Mouse (Mus musculus): ENCODE measurements around the gene Zfp322a. TPM values are rescaled to one million over a fixed set of nuclear protein-coding genes. Genes with fewer than 3 reads are reported as not detected.
"Not testable (repeated sequence)": the region's sequence is repeated elsewhere in the genome, so short reads cannot be mapped to it uniquely, and the experiment has no call there.

Gene Zfp322a
- 10 to 100 TPM; 12.3 to 15.4 (median 14.7) TPM for total RNA-seq (2022)

GRCm38 (mm10) chr13:23368583-23369420, at the start of gene Zfp322a:
Gene Zfp322a, minus strand, starts transcription at chr13:23369208.
- DNase-seq (ENCODE audit: low spot score): peak; percentile 97

GRCm38 (mm10) chr13:23412630-23413521, 43.9 kb upstream of the Zfp322a start:
- DNase-seq (ENCODE audit: low spot score): no peak

GRCm38 (mm10) chr13:23412211-23412629, 43.2 kb upstream of the Zfp322a start:
- no peak for DNase-seq (ENCODE audit: low spot score)

GRCm38 (mm10) chr13:23411311-23412210, 42.6 kb upstream of the Zfp322a start:
- DNase-seq (ENCODE audit: low spot score): no peak

GRCm38 (mm10) chr13:23410632-23411031, 41.6 kb upstream of the Zfp322a start:
- no peak for DNase-seq (ENCODE audit: low spot score)

- no peak for DNase-seq (ENCODE audit: low spot score)
Measured at GRCm38 (mm10) chr13:23402626-23403025, 33.6 kb upstream of the Zfp322a start.

- DNase-seq (ENCODE audit: low spot score): peak; percentile 83
Measured at GRCm38 (mm10) chr13:23401683-23402527, 32.9 kb upstream of the Zfp322a start.

GRCm38 (mm10) chr13:23400771-23401682, 32.0 kb upstream of the Zfp322a start:
- no peak for DNase-seq (ENCODE audit: low spot score)

GRCm38 (mm10) chr13:23396913-23397312, 27.9 kb upstream of the Zfp322a start:
- not testable (repeated sequence) for DNase-seq (ENCODE audit: low spot score)

GRCm38 (mm10) chr13:23396246-23396703, 27.3 kb upstream of the Zfp322a start:
- no peak for DNase-seq (ENCODE audit: low spot score)

- DNase-seq (ENCODE audit: low spot score): no peak
Measured at GRCm38 (mm10) chr13:23395301-23396245, 26.6 kb upstream of the Zfp322a start.

GRCm38 (mm10) chr13:23387548-23387947, 18.5 kb upstream of the Zfp322a start:
- no peak for DNase-seq (ENCODE audit: low spot score)

- DNase-seq (ENCODE audit: low spot score): no peak
Measured at GRCm38 (mm10) chr13:23383127-23383526, 14.1 kb upstream of the Zfp322a start.

- peak; percentile 18 for DNase-seq (ENCODE audit: low spot score)
Measured at GRCm38 (mm10) chr13:23372433-23372832, 3.4 kb upstream of the Zfp322a start.

GRCm38 (mm10) chr13:23370075-23370474, 1.1 kb upstream of the Zfp322a start:
- no peak for DNase-seq (ENCODE audit: low spot score)

GRCm38 (mm10) chr13:23369421-23369765, 385 bp upstream of the Zfp322a start:
- DNase-seq (ENCODE audit: low spot score): no peak

GRCm38 (mm10) chr13:23361536-23361935, 7.5 kb downstream of the Zfp322a start:
- no peak for DNase-seq (ENCODE audit: low spot score)

GRCm38 (mm10) chr13:23354541-23354940, 14.5 kb downstream of the Zfp322a start:
- not testable (repeated sequence) for DNase-seq (ENCODE audit: low spot score)
